Mouse (Mus musculus): ENCODE measurements around the gene Endog.

- TF ChIP-seq GATA1 (IDR thresholded peaks at IDR 0.05; ENCODE audit: low read length), result no peak
- no peak for TF ChIP-seq TAL1 (IDR thresholded peaks at IDR 0.05; ENCODE audit: low read length)
Measured at GRCm38 (mm10) chr2:30214745-30215144, 43.5 kb downstream of the Endog start.
